Mouse (Mus musculus): ENCODE results near the gene Nos3. TPM values are rescaled to one million over a fixed set of nuclear protein-coding genes. Genes with fewer than 3 reads are reported as not detected.

The Nos3 gene
- total RNA-seq, 2 experiments from 2014 or later: 9.1 to 16.3 TPM

GRCm38 (mm10) chr5:24343977-24344436 lies 20.6 kb upstream of the Nos3 start:
- DNase-seq (ENCODE audit: low spot score in 2 of 2): no peak

GRCm38 (mm10) chr5:24344477-24345051 lies 20.0 kb upstream of the Nos3 start:
- DNase-seq (ENCODE audit: low spot score in 2 of 2): no peak

- DNase-seq (ENCODE audit: low spot score in 2 of 2): no peak
Measured at GRCm38 (mm10) chr5:24346313-24346712, 18.3 kb upstream of the Nos3 start.

GRCm38 (mm10) chr5:24347186-24347875 lies 17.3 kb upstream of the Nos3 start:
- DNase-seq (ENCODE audit: low spot score in 2 of 2): no peak

- DNase-seq (ENCODE audit: low spot score in 2 of 2): peak; percentile 74 to 78
Measured at GRCm38 (mm10) chr5:24348128-24348527, 16.5 kb upstream of the Nos3 start.

GRCm38 (mm10) chr5:24348546-24348945 lies 16.1 kb upstream of the Nos3 start:
- DNase-seq (ENCODE audit: low spot score in 2 of 2): peak; percentile 53 to 63

- no peak for DNase-seq (ENCODE audit: low spot score in 2 of 2)
Measured at GRCm38 (mm10) chr5:24350073-24350472, 14.5 kb upstream of the Nos3 start.

GRCm38 (mm10) chr5:24350531-24351250 lies 13.9 kb upstream of the Nos3 start:
- no peak for DNase-seq (ENCODE audit: low spot score in 2 of 2)

- no peak for DNase-seq (ENCODE audit: low spot score in 2 of 2)
Measured at GRCm38 (mm10) chr5:24351278-24351677, 13.3 kb upstream of the Nos3 start, which contains the start of gene Kcnh2. Gene Kcnh2, minus strand, starts transcription at chr5:24351604.

- peak; percentile 79 to 86 for DNase-seq (ENCODE audit: low spot score in 2 of 2)
Measured at GRCm38 (mm10) chr5:24351701-24352171, 12.9 kb upstream of the Nos3 start.

GRCm38 (mm10) chr5:24352251-24352859 lies 12.3 kb upstream of the Nos3 start:
- peak in 1 of 2 experiments; percentile 50 for DNase-seq (ENCODE audit: low spot score in 2 of 2)

GRCm38 (mm10) chr5:24353327-24353726 lies 11.3 kb upstream of the Nos3 start:
- no peak for DNase-seq (ENCODE audit: low spot score in 2 of 2)

GRCm38 (mm10) chr5:24356764-24357163 lies 7.8 kb upstream of the Nos3 start:
- DNase-seq (ENCODE audit: low spot score in 2 of 2): no peak

- peak; percentile 55 to 65 for DNase-seq (ENCODE audit: low spot score in 2 of 2)
Measured at GRCm38 (mm10) chr5:24357461-24357860, 7.1 kb upstream of the Nos3 start.

- peak; percentile 82 to 86 for DNase-seq (ENCODE audit: low spot score in 2 of 2)
Measured at GRCm38 (mm10) chr5:24360792-24361454, 3.7 kb upstream of the Nos3 start.

- no peak for DNase-seq (ENCODE audit: low spot score in 2 of 2)
Measured at GRCm38 (mm10) chr5:24363467-24363866, 1.1 kb upstream of the Nos3 start.

GRCm38 (mm10) chr5:24364061-24364460 lies 549 bp upstream of the Nos3 start:
- DNase-seq (ENCODE audit: low spot score in 2 of 2): no peak

GRCm38 (mm10) chr5:24364963-24365362 lies 353 bp downstream of the Nos3 start:
- no peak for DNase-seq (ENCODE audit: low spot score in 2 of 2)

GRCm38 (mm10) chr5:24365528-24365927 lies 918 bp downstream of the Nos3 start:
- no peak for DNase-seq (ENCODE audit: low spot score in 2 of 2)

GRCm38 (mm10) chr5:24366426-24366825 lies 1.8 kb downstream of the Nos3 start:
- DNase-seq (ENCODE audit: low spot score in 2 of 2): no peak

GRCm38 (mm10) chr5:24369767-24370166 lies 5.2 kb downstream of the Nos3 start:
- DNase-seq (ENCODE audit: low spot score in 2 of 2): no peak
